ENCODE assay signal across 8 mouse cellular contexts in genomic region chr12:35534754-35535236, GRCm38 (mm10). TPM values are rescaled to one million over a fixed set of nuclear protein-coding genes. Genes with fewer than 3 reads are reported as not detected.
DNase-seq lines count a peak whose midpoint lies in the region; ATAC-seq and TF ChIP-seq lines count a peak whose summit lies in the region.

Gene Ahr, minus strand, starts transcription at chr12:35535038.

- no peaks in the 10 kb centered on the region for H3K9me3 ChIP-seq in ES-E14 (ENCODE audit: control insufficient read depth, insufficient read depth, low read depth, low read length)
- H3K9me3 ChIP-seq in hindbrain, embryonic 10.5 days, result no peaks in the 10 kb centered on the region
- H3K9me3 ChIP-seq in lung, embryonic 16.5 days (ENCODE audit: control insufficient read depth, low read length), result no peaks in the 10 kb centered on the region

- peak; percentile 90 for ATAC-seq in frontal cortex, adult (ENCODE audit: low TSS enrichment)
- peak; percentile 97 for ATAC-seq in lung, embryonic 16.5 days (ENCODE audit: low read depth)

- TF ChIP-seq CTCF in thymus, adult 2 months (IDR thresholded peaks at IDR 0.05; ENCODE audit: borderline replicate concordance, control insufficient read depth, extremely low read depth, insufficient read depth, low read length, poor library complexity), result no peak

- H3K9ac ChIP-seq in ES-E14 (ENCODE audit: insufficient read depth, low read depth, low read length, poor library complexity, severe bottlenecking), result peak within 1 kb of the TSS; percentile 97
- H3K9ac ChIP-seq in lung, embryonic 16.5 days (ENCODE audit: low read length), result peak within 1 kb of the TSS; percentile 77

- under 1% methylated on average over 52 of the region's 52 CpGs for WGBS in hindbrain, embryonic 10.5 days
- WGBS in lung, embryonic 16.5 days, result 0% methylated on average over 38 of the region's 52 CpGs
- WGBS in thymus, adult 2 months, result under 1% methylated on average over 39 of the region's 52 CpGs

- no peak for TF ChIP-seq POLR2A in thymus, adult 2 months (IDR thresholded peaks at IDR 0.05; ENCODE audit: control insufficient read depth, extremely low read depth, insufficient read depth, low read length, poor library complexity)

- peak within 1 kb of the TSS; percentile 94 to 100 for H3K4me3 ChIP-seq in ES-E14 (ENCODE audit: insufficient read depth in 1 of 2, low read depth in 1 of 2, low read length in 2 of 2, poor library complexity in 1 of 2, severe bottlenecking in 1 of 2)
- H3K4me3 ChIP-seq in hindbrain, embryonic 10.5 days, result peak within 1 kb of the TSS; percentile 83
- H3K4me3 ChIP-seq in lung, embryonic 16.5 days (ENCODE audit: low read length), result peak within 1 kb of the TSS; percentile 73
- peak within 1 kb of the TSS; percentile 82 for H3K4me3 ChIP-seq in thymus, adult 2 months (ENCODE audit: control insufficient read depth, insufficient read depth, low read length)

- H3K27me3 ChIP-seq in hindbrain, embryonic 10.5 days (ENCODE audit: insufficient read depth, poor library complexity, severe bottlenecking), result peaks cover 19% of the 10 kb centered on the region
- H3K27me3 ChIP-seq in lung, embryonic 16.5 days (ENCODE audit: control insufficient read depth, insufficient read depth, low read depth, low read length), result no peaks in the 10 kb centered on the region
- no peaks in the 10 kb centered on the region for H3K27me3 ChIP-seq in thymus, adult 2 months (ENCODE audit: control insufficient read depth, insufficient read depth, low read length)

- peak within 1 kb of the TSS; percentile 94 for H3K4me2 ChIP-seq in lung, embryonic 16.5 days (ENCODE audit: low read depth, low read length)

- H3K36me3 ChIP-seq in ES-E14 (ENCODE audit: control insufficient read depth, insufficient read depth, low read length, poor library complexity, severe bottlenecking), result no peaks in the 10 kb centered on the region
- no peaks in the 10 kb centered on the region for H3K36me3 ChIP-seq in hindbrain, embryonic 10.5 days
- H3K36me3 ChIP-seq in lung, embryonic 16.5 days (ENCODE audit: control insufficient read depth, insufficient read depth, low read length), result no peaks in the 10 kb centered on the region
- H3K36me3 ChIP-seq in thymus, adult 2 months (ENCODE audit: control insufficient read depth, insufficient read depth, low read length), result no peaks in the 10 kb centered on the region

- no peaks in the 10 kb centered on the region for H3K4me1 ChIP-seq in ES-E14 (ENCODE audit: control insufficient read depth in 2 of 2, insufficient read depth in 2 of 2, low read length in 2 of 2, poor library complexity in 1 of 2)
- peaks cover 13% of the 10 kb centered on the region for H3K4me1 ChIP-seq in hindbrain, embryonic 10.5 days (replicated peaks)
- no peaks in the 10 kb centered on the region; the same call in 1 of the 2 replicates for H3K4me1 ChIP-seq in lung, embryonic 16.5 days (replicated peaks; ENCODE audit: control insufficient read depth, insufficient read depth, low read length)
- H3K4me1 ChIP-seq in thymus, adult 2 months (replicated peaks; ENCODE audit: control insufficient read depth, insufficient read depth, low read length), result no peaks in the 10 kb centered on the region; the same call in 1 of the 2 replicates

- H3K27ac ChIP-seq in ES-E14 (ENCODE audit: insufficient read depth, low read depth, low read length, poor library complexity, severe bottlenecking), result no peak within 1 kb of the TSS
- H3K27ac ChIP-seq in hindbrain, embryonic 10.5 days, result peak within 1 kb of the TSS; percentile 84
- peak within 1 kb of the TSS; percentile 85 for H3K27ac ChIP-seq in lung, embryonic 16.5 days (ENCODE audit: low read length)
- no peak within 1 kb of the TSS for H3K27ac ChIP-seq in thymus, adult 2 months (ENCODE audit: control insufficient read depth, insufficient read depth, low read length)

- peak; percentile 69 for DNase-seq in ES-E14 (ENCODE audit: low read depth, low spot score)
- DNase-seq in cerebellum, adult 18-20 months, result peak; percentile 89 to 92
- peak; percentile 87 for DNase-seq in hindbrain, embryonic 10.5 days (ENCODE audit: low spot score)
- DNase-seq in layer of hippocampus, adult 9-11 months, result peak; percentile 85
- DNase-seq in ovary, adult 18-20 months (ENCODE audit: low spot score), result peak; percentile 79
- DNase-seq in thymus, adult 2 months, result peak; percentile 88

- in situ Hi-C loops in ES-E14 (cut with MboI; ENCODE audit: low sequenced_read_pairs in 2 of 2, unreplicated experiment in 2 of 2), result loop anchor here in 1 of 2 experiments (10.0 kb wide), 1 partner anchor 140 kb away; no protein-coding TSS in a partner anchor

TF ChIP-seq in ES-E14, 5 proteins besides CTCF, POLR2A, EP300 and RAD21:
- TF ChIP-seq HCFC1 (IDR thresholded peaks at IDR 0.05; ENCODE audit: borderline replicate concordance, insufficient read depth, low read length) (peak; percentile 59; the same call in 1 of the 2 replicates), ZNF384 (IDR thresholded peaks at IDR 0.05; ENCODE audit: low read depth, low read length) (no peak)

RNA-seq across cellular contexts. Expression of gene Ahr, which starts in this region (rescaled TPM):
- 5.1 and 5.8 TPM in 2 replicates for total RNA-seq in ES-E14 (2012; rRNA removed)
- 1.8 TPM in 2 replicates for polyA plus RNA-seq in hindbrain, embryonic 10.5 days (2016; fragmentation: Nextera tagmentation; extraction: Ambion mirVana)
- 22.1 and 23.1 TPM in 2 replicates for polyA plus RNA-seq in lung, embryonic 16.5 days (2015; fragmentation: Nextera tagmentation; extraction: Ambion mirVana)
- 4.9 and 5.7 TPM in 2 replicates for polyA plus RNA-seq in thymus, adult 2 months (2012; rRNA removed)

Comparison
In these comparisons a context has a peak if more than half of its experiments do, and no peak if none do; other contexts are left out.
1. H3K27ac ChIP-seq: peak in hindbrain, embryonic 10.5 days (single experiment) and lung, embryonic 16.5 days (single experiment); none in ES-E14 (single experiment) and thymus, adult 2 months (single experiment).
2. Peak in every context shown above with its lines, with median percentiles within 50 percentile points of each other: DNase-seq and H3K4me3 ChIP-seq.